Mouse (Mus musculus) embryonic facial prominence, embryonic 10.5 days (tissue): ENCODE measurements at regions not wholly inside any gene's neighbourhood (a gene's known extent, or its start where the extent isn't known, plus 50 kb on each side); places are given as distances from the start of the nearest gene placed in this dataset. TPM values are rescaled to one million over a fixed set of nuclear protein-coding genes. Genes with fewer than 3 reads are reported as not detected.

Source experiments
- DNase-seq: peaks from one replicate; pipeline ENCODE4 v3.0.0-alpha.2; 2017; ENCODE audit warnings: low spot score
- H3K27ac ChIP-seq: fragments of 300-500 bp; sonication (generic); replicated peaks from 2 replicates; pipeline ENCODE4 v1.5.1; 2016; ENCODE audit warnings: mild to moderate bottlenecking
- H3K27me3 ChIP-seq: fragments of 300-500 bp; sonication (generic); replicated peaks from 2 replicates; pipeline ENCODE4 v1.6.1; 2016; ENCODE audit warnings: low read depth, mild to moderate bottlenecking; ENCODE audit not compliant: poor library complexity, severe bottlenecking
- H3K36me3 ChIP-seq: fragments of 300-500 bp; sonication (generic); replicated peaks from 2 replicates; pipeline ENCODE4 v1.6.1; 2016; ENCODE audit warnings: mild to moderate bottlenecking, moderate library complexity
- H3K4me1 ChIP-seq: fragments of 300-500 bp; sonication (generic); 2 replicates; pipeline ENCODE4 v1.6.1; 2016
- H3K4me3 ChIP-seq: fragments of 300-500 bp; sonication (generic); 2 replicates; pipeline ENCODE4 v1.5.1; 2016; ENCODE audit warnings: mild to moderate bottlenecking, moderate library complexity
- H3K9me3 ChIP-seq: fragments of 300-500 bp; sonication (generic); 2 replicates; pipeline ENCODE4 v1.6.1; 2016; ENCODE audit warnings: mild to moderate bottlenecking
- WGBS: fragments of 180-500 bp; shearing (Covaris S2); methylation state at CpG from one replicate; pipeline ENCODE4 v1.1.7; 2016; 5-methylcytosine and 5-hydroxymethylcytosine counted together
- microRNA-seq: library from miRNA; unstranded; fragments of <30 nt; microRNA quantifications from one replicate; pipeline ENCODE4, GENCODE M21; 2017

GRCm38 (mm10) chr1:190220417-190220816 is 49.9 kb upstream of the Prox1 start:
- peaks cover 6% of the 10 kb centered on the region; the same call in 1 of the 2 replicates for H3K9me3 ChIP-seq
- 82% methylated on average over 9 of the region's 9 CpGs for WGBS
- DNase-seq: no peak

More at GRCm38 (mm10) chr1:190220417-190220816, 49.9 kb upstream of the Prox1 start:
- Histone ChIP-seq H3K27ac (no peak overlapping the region), H3K36me3 (no peaks in the 10 kb centered on the region), H3K4me3 (no peak overlapping the region), H3K27me3 (no peaks in the 10 kb centered on the region), H3K4me1 (peaks cover 5% of the 10 kb centered on the region; the same call in 1 of the 2 replicates)

Small RNA genes in the stretch of these regions (microRNA-seq; reads per million reads assigned to microRNA genes)
- gene Gm47294: not detected
